Mouse (Mus musculus): Measurements from ENCODE around the gene Clic6. TPM values are rescaled to one million over a fixed set of nuclear protein-coding genes. Genes with fewer than 3 reads are reported as not detected.

Clic6 gene
- not detected for polyA plus RNA-seq (2017; shearing (Covaris generic))

GRCm38 (mm10) chr16:92485436-92485835, at the start of gene Clic6:
Clic6 (plus strand) TSS chr16:92485736.

GRCm38 (mm10) chr16:92470706-92471105, 14.8 kb upstream of the Clic6 start, which contains the start of gene Rcan1:
Rcan1 (minus strand) TSS chr16:92470867.

Other genes with a start within 250 kb of the Clic6 start
- not detected for gene Kcne2, start 193.3 kb upstream of the Clic6 start, polyA plus RNA-seq (2017; shearing (Covaris generic))
- 115 TPM for gene Smim11, start 184.4 kb upstream of the Clic6 start, polyA plus RNA-seq (2017; shearing (Covaris generic))
- gene Fam243, start 164.3 kb upstream of the Clic6 start, polyA plus RNA-seq (2017; shearing (Covaris generic)): not detected
- not detected for gene Kcne1, start 126.3 kb upstream of the Clic6 start, polyA plus RNA-seq (2017; shearing (Covaris generic))
- gene Rcan1, start 14.9 kb upstream of the Clic6 start, polyA plus RNA-seq (2017; shearing (Covaris generic)): 13.5 TPM

Data from CD4-positive, CD25-positive, alpha-beta regulatory T cell (primary cell).